Mouse (Mus musculus): Measurements from ENCODE around the gene Sgta. TPM values are rescaled to one million over a fixed set of nuclear protein-coding genes. Genes with fewer than 3 reads are reported as not detected.
"Not testable (repeated sequence)": the region's sequence is repeated elsewhere in the genome, so short reads cannot be mapped to it uniquely, and the experiment has no call there.

Sgta gene
- polyA plus RNA-seq, 1 experiment from 2014 or later: 162 TPM

DNA sequence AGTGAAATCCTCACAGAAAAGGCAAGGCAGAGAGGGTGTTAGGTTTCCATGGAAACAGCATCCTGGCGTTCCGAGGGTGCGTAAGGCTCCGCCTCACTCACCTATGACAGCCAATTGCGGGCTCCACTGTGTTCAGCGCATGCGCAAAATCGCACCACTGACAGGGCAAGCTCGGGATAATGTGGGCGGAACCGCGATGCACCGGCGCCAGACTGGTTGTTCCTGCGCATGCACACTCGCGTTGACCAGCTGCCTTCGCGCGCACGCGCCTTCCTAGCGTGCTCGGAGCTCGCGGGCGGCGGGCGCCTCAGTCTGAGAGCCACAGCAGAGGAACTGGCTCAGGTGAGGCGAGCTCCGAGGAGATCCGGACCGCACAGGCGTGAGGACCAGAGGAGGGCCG, 9.9 kb upstream of the Sgta start, which contains the start of gene Thop1:
Gene Thop1, plus strand, starts transcription at position 200 of the 400 bp plus-strand sequence.
- H3K27me3 ChIP-seq (ENCODE audit: control insufficient read depth, insufficient read depth, low read length): no peaks in the 10 kb centered on the region
- peak within 1 kb of the TSS; percentile 51 for H3K4me2 ChIP-seq (replicated peaks; ENCODE audit: low read depth, low read length)
- no peak within 1 kb of the TSS for H3K27ac ChIP-seq (ENCODE audit: low read length)
- peaks cover 14% of the 10 kb centered on the region for H3K36me3 ChIP-seq (ENCODE audit: control insufficient read depth, insufficient read depth, low read length)
- ATAC-seq (ENCODE audit: insufficient number of reproducible peaks, insufficient read depth, low FRiP score, low read depth): peak; percentile 96
- H3K9me3 ChIP-seq (ENCODE audit: control insufficient read depth, low read depth, low read length): no peaks in the 10 kb centered on the region
- H3K9ac ChIP-seq (replicated peaks; ENCODE audit: low read depth, low read length): peak within 1 kb of the TSS; percentile 52
- under 1% methylated on average over 35 of the region's 35 CpGs for WGBS
- H3K4me1 ChIP-seq (ENCODE audit: control insufficient read depth, insufficient read depth, low read length): peaks cover 6% of the 10 kb centered on the region
- H3K4me3 ChIP-seq (ENCODE audit: low read depth, low read length): peak within 1 kb of the TSS; percentile 51

DNA sequence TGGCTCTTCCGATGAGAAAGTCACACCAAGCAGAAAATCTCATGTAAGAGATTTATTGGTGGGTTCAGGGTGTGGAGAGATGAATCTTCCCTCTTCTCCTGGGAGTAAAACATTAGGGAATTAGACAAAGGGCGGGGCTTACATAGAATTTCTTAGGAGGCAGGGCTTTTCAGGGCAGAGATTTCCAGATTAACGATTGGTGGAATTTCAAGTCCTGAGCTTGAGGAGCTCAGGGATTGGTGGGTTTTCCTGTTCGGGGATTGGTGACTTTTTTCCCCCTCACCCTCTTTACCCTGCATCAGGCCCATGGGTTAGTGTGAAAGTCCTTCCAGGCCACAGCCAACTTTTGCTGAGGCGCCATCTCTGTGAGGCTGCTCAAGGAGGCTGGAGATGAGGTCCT, 8.7 kb upstream of the Sgta start:
- H3K4me2 ChIP-seq (replicated peaks; ENCODE audit: low read depth, low read length): no peak overlapping the region
- H3K4me1 ChIP-seq (ENCODE audit: control insufficient read depth, insufficient read depth, low read length): peaks cover 6% of the 10 kb centered on the region
- ATAC-seq (ENCODE audit: insufficient number of reproducible peaks, insufficient read depth, low FRiP score, low read depth): no peak
- 67% methylated on average over 5 of the region's 5 CpGs for WGBS
- H3K9ac ChIP-seq (replicated peaks; ENCODE audit: low read depth, low read length): no peak overlapping the region
- no peak overlapping the region for H3K27ac ChIP-seq (ENCODE audit: low read length)
- peaks cover 6% of the 10 kb centered on the region for H3K36me3 ChIP-seq (ENCODE audit: control insufficient read depth, insufficient read depth, low read length)
- H3K9me3 ChIP-seq (ENCODE audit: control insufficient read depth, low read depth, low read length): no peaks in the 10 kb centered on the region
- H3K27me3 ChIP-seq (ENCODE audit: control insufficient read depth, insufficient read depth, low read length): no peaks in the 10 kb centered on the region
- H3K4me3 ChIP-seq (ENCODE audit: low read depth, low read length): no peak overlapping the region

DNA sequence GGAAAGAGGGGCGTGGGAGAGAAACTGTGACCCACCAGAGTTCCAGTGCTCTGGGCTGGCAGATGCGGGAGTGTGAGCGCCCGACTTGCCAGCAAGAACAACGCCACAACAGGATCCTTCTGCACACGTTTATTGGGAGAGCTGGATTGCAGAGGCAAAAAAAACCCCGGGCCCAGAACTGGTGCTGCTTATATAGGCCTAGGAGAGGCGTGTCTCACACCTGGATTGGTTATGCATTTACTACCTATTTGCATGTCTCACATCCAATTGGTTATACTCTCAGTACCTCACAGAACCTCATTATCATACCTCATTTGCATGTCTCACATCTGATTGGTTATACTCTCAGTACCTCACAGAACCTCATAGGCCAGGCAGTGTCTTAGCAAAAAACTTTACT, 4.5 kb upstream of the Sgta start:
- H3K4me1 ChIP-seq (ENCODE audit: control insufficient read depth, insufficient read depth, low read length); H3K36me3 ChIP-seq (ENCODE audit: control insufficient read depth, insufficient read depth, low read length); H3K4me3 ChIP-seq (ENCODE audit: low read depth, low read length); H3K4me2 ChIP-seq (replicated peaks; ENCODE audit: low read depth, low read length); H3K9me3 ChIP-seq (ENCODE audit: control insufficient read depth, low read depth, low read length); H3K27ac ChIP-seq (ENCODE audit: low read length); H3K27me3 ChIP-seq (ENCODE audit: control insufficient read depth, insufficient read depth, low read length); H3K9ac ChIP-seq (replicated peaks; ENCODE audit: low read depth, low read length); ATAC-seq (ENCODE audit: insufficient number of reproducible peaks, insufficient read depth, low FRiP score, low read depth): not testable (repeated sequence)
- 86% methylated on average over 8 of the region's 8 CpGs for WGBS

DNA sequence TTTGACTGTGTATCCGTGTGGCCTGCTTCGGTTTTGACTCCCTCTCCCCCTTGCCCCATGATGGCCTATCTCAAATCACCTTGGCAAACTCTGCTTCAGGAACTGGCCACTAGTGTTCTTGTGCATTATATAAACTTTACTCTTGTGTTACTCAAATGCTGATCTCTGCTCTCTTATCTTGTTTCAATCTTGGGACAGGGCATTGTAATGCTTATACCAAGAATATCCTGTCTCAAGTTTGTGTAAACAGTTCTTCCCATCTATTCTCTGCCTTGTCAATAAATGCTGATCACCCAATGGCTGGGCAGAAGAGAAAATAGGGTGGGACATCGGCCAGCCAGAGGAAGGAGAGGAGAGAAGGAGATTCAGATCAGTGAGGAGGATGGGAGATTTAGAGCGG, 2.7 kb upstream of the Sgta start:
- Histone ChIP-seq H3K27me3 (ENCODE audit: control insufficient read depth, insufficient read depth, low read length) (no peaks in the 10 kb centered on the region), H3K9me3 (ENCODE audit: control insufficient read depth, low read depth, low read length) (no peaks in the 10 kb centered on the region), H3K4me1 (ENCODE audit: control insufficient read depth, insufficient read depth, low read length) (peaks cover 12% of the 10 kb centered on the region), H3K27ac (ENCODE audit: low read length) (no peak overlapping the region), H3K36me3 (ENCODE audit: control insufficient read depth, insufficient read depth, low read length) (no peaks in the 10 kb centered on the region), H3K4me3 (ENCODE audit: low read depth, low read length) (no peak overlapping the region), H3K4me2 (replicated peaks; ENCODE audit: low read depth, low read length) (no peak overlapping the region), H3K9ac (replicated peaks; ENCODE audit: low read depth, low read length) (no peak overlapping the region)
- WGBS: 50% methylated on average over 4 of the region's 4 CpGs
- ATAC-seq (ENCODE audit: insufficient number of reproducible peaks, insufficient read depth, low FRiP score, low read depth): no peak

DNA sequence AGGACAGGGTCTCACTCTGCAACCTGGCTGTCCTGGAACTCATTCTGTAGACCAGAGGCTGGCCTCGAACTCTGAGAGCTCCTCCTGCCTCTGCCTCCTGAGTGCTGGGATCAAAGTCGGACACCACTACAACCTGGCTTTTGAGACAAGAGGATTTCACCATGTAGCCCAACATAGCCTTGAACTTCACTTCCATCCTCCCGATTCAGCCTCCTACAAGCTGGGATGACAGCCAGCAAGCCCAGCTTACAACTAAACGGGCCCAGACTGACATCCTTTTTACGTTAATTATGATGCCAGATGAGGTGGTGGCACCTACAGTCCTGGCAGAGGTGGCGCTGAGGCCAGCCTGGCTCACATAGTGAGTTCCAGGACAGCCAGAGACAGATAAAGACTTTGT, 1.1 kb downstream of the Sgta start:
- H3K4me3 ChIP-seq (ENCODE audit: low read depth, low read length): peak overlapping the region; percentile 84
- 85% methylated on average over 6 of the region's 6 CpGs for WGBS
- no peak for ATAC-seq (ENCODE audit: insufficient number of reproducible peaks, insufficient read depth, low FRiP score, low read depth)
- no peak overlapping the region for H3K9ac ChIP-seq (replicated peaks; ENCODE audit: low read depth, low read length)
- no peaks in the 10 kb centered on the region for H3K36me3 ChIP-seq (ENCODE audit: control insufficient read depth, insufficient read depth, low read length)
- no peaks in the 10 kb centered on the region for H3K27me3 ChIP-seq (ENCODE audit: control insufficient read depth, insufficient read depth, low read length)
- peaks cover 12% of the 10 kb centered on the region for H3K4me1 ChIP-seq (ENCODE audit: control insufficient read depth, insufficient read depth, low read length)
- H3K4me2 ChIP-seq (replicated peaks; ENCODE audit: low read depth, low read length): peak overlapping the region; percentile 89
- H3K9me3 ChIP-seq (ENCODE audit: control insufficient read depth, low read depth, low read length): no peaks in the 10 kb centered on the region
- H3K27ac ChIP-seq (ENCODE audit: low read length): no peak overlapping the region

DNA sequence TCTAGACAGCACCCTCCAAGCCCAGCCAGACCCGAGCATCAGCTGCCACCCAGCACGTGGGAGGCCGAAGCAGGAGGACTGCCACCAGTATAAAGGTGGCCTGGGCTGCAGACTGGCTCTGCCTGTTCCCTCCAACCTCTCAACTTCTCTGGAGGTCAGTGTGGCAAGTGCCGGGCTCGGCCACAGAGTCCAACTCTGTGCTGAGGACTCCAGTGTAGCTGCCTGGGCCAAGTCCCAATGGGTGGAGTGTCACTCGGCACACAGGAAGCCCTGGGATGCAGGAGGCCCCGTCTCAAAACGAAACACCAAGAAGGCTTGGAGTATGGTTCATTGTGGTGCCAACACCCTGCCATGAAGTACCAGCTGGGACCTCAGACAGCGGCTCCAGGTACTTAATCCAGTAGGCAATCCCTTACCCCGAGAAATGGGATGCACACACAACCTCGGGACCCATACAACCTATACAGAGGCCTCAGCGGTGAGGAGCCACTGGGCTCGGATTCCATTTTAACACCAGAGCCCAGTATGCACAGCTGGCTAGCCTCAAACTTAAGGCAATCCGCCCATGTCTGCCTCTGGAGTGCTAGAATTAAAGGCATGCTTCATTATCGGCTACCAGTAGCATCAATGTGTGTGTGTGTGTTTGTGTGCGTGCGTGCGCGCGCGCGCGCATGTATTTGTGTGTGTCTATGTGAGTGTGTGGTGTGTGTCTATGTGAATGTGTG, 2.4 kb downstream of the Sgta start:
- Histone ChIP-seq H3K4me2 (replicated peaks; ENCODE audit: low read depth, low read length) (no peak overlapping the region), H3K4me1 (ENCODE audit: control insufficient read depth, insufficient read depth, low read length) (peaks cover 12% of the 10 kb centered on the region), H3K27ac (ENCODE audit: low read length) (no peak overlapping the region), H3K9me3 (ENCODE audit: control insufficient read depth, low read depth, low read length) (no peaks in the 10 kb centered on the region), H3K4me3 (ENCODE audit: low read depth, low read length) (no peak overlapping the region), H3K9ac (replicated peaks; ENCODE audit: low read depth, low read length) (no peak overlapping the region), H3K27me3 (ENCODE audit: control insufficient read depth, insufficient read depth, low read length) (no peaks in the 10 kb centered on the region), H3K36me3 (ENCODE audit: control insufficient read depth, insufficient read depth, low read length) (no peaks in the 10 kb centered on the region)
- no peak for ATAC-seq (ENCODE audit: insufficient number of reproducible peaks, insufficient read depth, low FRiP score, low read depth)
- WGBS: 90% methylated on average over 23 of the region's 23 CpGs

DNA sequence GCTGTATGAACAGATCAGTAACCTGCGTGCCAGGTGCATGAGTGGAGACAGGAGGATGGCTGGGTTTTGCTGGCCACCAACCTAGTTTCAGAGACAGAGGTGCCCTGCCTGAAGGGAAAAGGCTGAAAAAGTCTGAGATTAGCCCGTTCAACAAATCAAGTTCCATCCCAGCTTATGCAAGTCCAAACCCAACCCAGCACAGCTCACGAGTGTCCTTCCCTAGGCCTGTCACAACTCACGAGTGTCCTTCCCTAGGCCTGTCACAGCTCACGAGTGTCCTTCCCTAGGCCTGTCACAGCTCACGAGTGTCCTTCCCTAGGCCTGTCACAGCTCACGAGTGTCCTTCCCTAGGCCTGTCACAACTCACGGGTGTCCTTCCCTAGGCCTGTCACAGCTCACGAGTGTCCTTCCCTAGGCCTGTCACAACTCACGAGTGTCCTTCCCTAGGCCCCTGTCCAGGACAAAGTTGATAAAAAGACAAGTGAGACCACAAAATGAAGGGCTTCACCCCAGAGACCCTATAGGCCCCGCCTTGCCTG, 4.1 kb downstream of the Sgta start:
- not testable (repeated sequence) for H3K9me3 ChIP-seq (ENCODE audit: control insufficient read depth, low read depth, low read length); H3K27me3 ChIP-seq (ENCODE audit: control insufficient read depth, insufficient read depth, low read length); H3K4me3 ChIP-seq (ENCODE audit: low read depth, low read length); H3K9ac ChIP-seq (replicated peaks; ENCODE audit: low read depth, low read length); H3K27ac ChIP-seq (ENCODE audit: low read length); H3K4me2 ChIP-seq (replicated peaks; ENCODE audit: low read depth, low read length); ATAC-seq (ENCODE audit: insufficient number of reproducible peaks, insufficient read depth, low FRiP score, low read depth)
- 80% methylated on average over 11 of the region's 11 CpGs for WGBS
- H3K4me1 ChIP-seq (ENCODE audit: control insufficient read depth, insufficient read depth, low read length): peaks cover 12% of the 10 kb centered on the region
- peaks cover 14% of the 10 kb centered on the region for H3K36me3 ChIP-seq (ENCODE audit: control insufficient read depth, insufficient read depth, low read length)

DNA sequence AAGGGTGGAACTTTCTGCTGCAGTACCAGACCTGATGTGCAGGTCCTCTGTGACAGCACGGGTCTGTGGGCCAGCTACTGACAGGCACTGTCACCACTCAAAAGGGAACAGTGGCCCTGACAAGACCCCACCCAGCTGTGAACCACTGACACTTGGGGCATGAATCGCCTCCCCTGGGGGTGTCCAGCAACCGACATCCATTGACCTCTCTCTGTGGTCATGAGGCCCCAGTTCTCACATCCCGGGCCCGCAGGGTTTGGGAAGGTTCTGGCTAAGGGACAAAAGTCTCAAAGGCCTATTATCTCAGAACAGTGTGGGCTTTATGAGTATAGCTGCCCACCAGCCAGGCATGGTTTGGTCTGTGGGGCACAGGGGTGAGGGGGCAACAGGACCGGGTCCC, 4.8 kb downstream of the Sgta start:
- H3K36me3 ChIP-seq (ENCODE audit: control insufficient read depth, insufficient read depth, low read length): peaks cover 21% of the 10 kb centered on the region
- H3K4me3 ChIP-seq (ENCODE audit: low read depth, low read length): no peak overlapping the region
- H3K9ac ChIP-seq (replicated peaks; ENCODE audit: low read depth, low read length): no peak overlapping the region; the same call in 1 of the 2 replicates
- WGBS: 88% methylated on average over 6 of the region's 6 CpGs
- no peaks in the 10 kb centered on the region for H3K27me3 ChIP-seq (ENCODE audit: control insufficient read depth, insufficient read depth, low read length)
- no peaks in the 10 kb centered on the region for H3K9me3 ChIP-seq (ENCODE audit: control insufficient read depth, low read depth, low read length)
- H3K27ac ChIP-seq (ENCODE audit: low read length): no peak overlapping the region
- no peak for ATAC-seq (ENCODE audit: insufficient number of reproducible peaks, insufficient read depth, low FRiP score, low read depth)
- no peak overlapping the region for H3K4me2 ChIP-seq (replicated peaks; ENCODE audit: low read depth, low read length)
- H3K4me1 ChIP-seq (ENCODE audit: control insufficient read depth, insufficient read depth, low read length): peaks cover 12% of the 10 kb centered on the region

DNA sequence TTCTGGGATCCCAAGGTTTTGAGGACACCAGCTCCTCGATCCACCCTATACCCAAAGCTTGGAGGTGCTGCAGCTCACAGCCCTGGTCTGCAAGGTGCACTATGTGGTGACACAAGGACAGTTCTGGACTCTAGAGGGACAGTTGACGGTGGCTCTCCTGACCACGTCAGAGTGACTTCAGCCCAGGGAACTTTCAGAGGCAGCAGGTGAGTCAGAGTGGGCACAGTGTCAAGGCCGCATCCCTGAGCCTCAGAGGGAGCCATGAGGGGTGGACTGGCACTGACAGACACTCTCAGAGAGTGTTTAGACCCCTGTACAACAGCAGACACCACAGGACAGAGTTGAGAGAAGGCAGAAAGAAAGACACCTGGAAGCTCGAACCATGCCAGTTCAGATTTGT, 7.4 kb downstream of the Sgta start:
- ATAC-seq (ENCODE audit: insufficient number of reproducible peaks, insufficient read depth, low FRiP score, low read depth): no peak

More for the DNA sequence above, 7.4 kb downstream of the Sgta start:
- no peaks in the 10 kb centered on the region for H3K9me3 ChIP-seq (ENCODE audit: control insufficient read depth, low read depth, low read length)
- no peaks in the 10 kb centered on the region for H3K27me3 ChIP-seq (ENCODE audit: control insufficient read depth, insufficient read depth, low read length)
- no peaks in the 10 kb centered on the region for H3K4me1 ChIP-seq (ENCODE audit: control insufficient read depth, insufficient read depth, low read length)
- H3K36me3 ChIP-seq (ENCODE audit: control insufficient read depth, insufficient read depth, low read length): peaks cover 45% of the 10 kb centered on the region
- H3K4me3 ChIP-seq (ENCODE audit: low read depth, low read length): no peak overlapping the region
- H3K9ac ChIP-seq (replicated peaks; ENCODE audit: low read depth, low read length): no peak overlapping the region
- H3K27ac ChIP-seq (ENCODE audit: low read length): no peak overlapping the region
- WGBS: 91% methylated on average over 5 of the region's 5 CpGs
- no peak overlapping the region for H3K4me2 ChIP-seq (replicated peaks; ENCODE audit: low read depth, low read length)
